Mouse (Mus musculus): ENCODE results near the gene Chn2. TPM values are rescaled to one million over a fixed set of nuclear protein-coding genes. Genes with fewer than 3 reads are reported as not detected.

The Chn2 gene
- polyA plus RNA-seq, 2 experiments from 2014 or later: 5.6 to 6.3 TPM

DNA sequence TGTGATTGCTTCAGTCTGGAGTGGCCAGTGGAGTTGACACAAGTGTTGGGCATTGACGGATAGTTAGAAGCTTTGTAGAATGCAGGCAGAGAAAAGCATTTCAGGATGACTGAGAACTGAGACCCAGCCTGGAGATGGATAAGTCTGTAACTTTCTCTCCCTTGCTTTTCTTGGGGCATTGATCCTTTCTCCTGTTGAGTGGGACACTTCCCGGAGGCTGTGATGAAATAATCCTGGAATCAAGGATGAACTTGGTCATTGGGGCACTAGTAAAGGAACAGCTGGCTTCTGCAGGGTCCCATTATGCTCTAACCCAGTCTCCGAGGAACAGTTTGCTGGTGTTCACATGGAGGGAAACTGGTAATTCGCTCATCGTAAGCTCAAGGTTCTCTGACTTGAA lies 4.2 kb downstream of the Chn2 start:
- no peak for ATAC-seq

- ATAC-seq: no peak
Observed at GRCm38 (mm10) chr6:54045748-54046721, 6.7 kb downstream of the Chn2 start.

GRCm38 (mm10) chr6:54046884-54047747 lies 7.8 kb downstream of the Chn2 start:
- no peak for ATAC-seq

DNA sequence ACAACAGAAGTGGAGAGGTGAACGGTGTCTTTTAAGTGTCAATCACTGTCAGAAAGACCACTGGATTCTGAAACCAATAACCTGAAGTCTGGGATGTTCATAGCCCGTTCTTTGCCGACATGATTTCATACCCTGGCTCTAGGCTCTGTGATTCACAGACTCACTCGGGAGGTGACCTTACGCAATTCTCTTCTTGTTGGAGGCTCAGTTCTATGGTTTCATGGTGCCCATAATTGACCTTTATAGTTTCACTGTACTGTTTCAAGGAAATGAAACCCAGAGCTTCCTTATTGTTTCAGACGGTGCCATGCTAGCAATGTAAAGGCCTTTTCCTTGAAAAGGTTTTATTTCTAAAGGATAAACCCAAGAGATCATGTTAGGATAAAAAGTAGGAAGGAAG lies 9.4 kb downstream of the Chn2 start:
- ATAC-seq: no peak

- no peak for ATAC-seq
Observed at GRCm38 (mm10) chr6:54051173-54051572, 11.8 kb downstream of the Chn2 start.

DNA sequence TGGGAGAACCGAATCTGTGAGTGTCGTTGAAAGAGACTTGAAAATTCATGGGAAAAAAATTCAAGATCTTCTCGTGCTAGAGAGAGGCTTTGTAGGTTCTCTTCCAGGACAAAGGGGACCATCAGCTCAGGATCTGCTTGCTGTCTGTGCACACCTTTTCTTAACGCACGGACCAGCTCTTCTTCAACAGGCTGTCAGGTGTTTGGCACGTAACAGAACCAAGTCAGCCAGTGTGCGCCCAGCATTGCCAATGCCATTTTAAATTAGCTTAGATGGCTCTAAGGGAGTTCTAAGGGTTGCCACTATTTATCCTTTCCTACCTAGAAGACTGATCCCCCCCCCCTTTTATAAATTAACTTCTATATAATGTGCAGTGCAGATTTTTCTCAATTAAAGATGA lies 12.8 kb downstream of the Chn2 start:
- ATAC-seq: no peak

DNA sequence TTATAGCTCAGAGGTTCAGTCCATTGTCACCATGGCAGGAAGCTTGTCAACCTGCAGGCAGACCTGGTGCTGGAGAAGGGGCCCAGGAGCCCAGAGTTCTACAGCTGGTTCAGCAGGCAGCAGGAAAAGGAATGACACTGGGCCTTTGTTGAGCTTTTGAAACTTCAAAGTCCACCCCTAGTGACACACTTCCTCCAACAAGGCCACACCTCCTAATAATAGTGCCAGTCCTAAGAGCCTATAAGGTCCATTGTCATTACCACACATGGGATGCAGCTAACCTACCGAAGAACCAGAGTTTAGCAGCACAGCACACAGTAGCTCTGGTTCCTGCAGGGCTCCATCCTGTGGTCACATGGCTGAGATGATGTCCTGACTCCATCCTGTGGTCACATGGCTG lies 13.3 kb downstream of the Chn2 start:
- ATAC-seq: no peak

DNA sequence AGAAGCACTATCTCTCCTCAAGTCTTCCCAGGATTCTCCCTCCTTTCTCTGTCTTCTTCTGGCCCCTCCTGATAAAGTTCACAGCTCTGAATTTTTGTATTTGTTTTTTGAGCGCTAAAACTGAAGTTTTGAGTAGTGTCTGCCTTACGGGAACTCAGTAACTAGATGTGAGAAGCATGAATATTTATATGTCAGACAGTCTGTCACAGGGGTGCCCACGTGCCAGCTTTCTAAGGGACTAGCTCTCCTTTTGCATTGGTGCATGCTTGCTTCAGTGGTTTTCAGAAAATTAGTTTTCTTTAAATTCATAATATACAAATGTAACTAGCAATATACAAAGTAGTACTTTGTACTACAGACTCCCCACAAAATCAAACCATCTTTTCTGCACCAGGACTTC lies 14.0 kb downstream of the Chn2 start:
- ATAC-seq: no peak

- no peak for ATAC-seq
Observed at GRCm38 (mm10) chr6:54055387-54055786, 16.0 kb downstream of the Chn2 start.

- no peak for ATAC-seq
Observed at GRCm38 (mm10) chr6:54056548-54057532, 17.5 kb downstream of the Chn2 start.

DNA sequence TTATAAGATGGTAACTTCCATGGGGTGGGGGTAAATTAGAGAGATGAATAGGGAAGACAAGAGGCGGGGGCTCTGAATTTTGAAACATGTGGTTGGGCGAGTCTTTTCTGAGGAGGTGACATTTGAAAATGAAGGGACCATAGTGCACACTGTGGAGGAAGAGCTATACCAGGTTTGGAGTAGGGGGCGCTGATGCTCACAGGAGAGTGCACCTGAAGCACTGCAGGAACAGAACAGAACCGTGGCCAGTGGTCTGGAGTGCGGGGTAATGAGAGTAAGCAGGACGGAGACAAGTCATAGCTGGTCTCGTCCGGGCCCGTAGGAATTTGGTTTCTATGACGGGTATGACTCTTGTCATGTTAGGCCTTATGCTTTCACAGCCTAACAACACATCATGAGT lies 18.3 kb downstream of the Chn2 start:
- no peak for ATAC-seq

DNA sequence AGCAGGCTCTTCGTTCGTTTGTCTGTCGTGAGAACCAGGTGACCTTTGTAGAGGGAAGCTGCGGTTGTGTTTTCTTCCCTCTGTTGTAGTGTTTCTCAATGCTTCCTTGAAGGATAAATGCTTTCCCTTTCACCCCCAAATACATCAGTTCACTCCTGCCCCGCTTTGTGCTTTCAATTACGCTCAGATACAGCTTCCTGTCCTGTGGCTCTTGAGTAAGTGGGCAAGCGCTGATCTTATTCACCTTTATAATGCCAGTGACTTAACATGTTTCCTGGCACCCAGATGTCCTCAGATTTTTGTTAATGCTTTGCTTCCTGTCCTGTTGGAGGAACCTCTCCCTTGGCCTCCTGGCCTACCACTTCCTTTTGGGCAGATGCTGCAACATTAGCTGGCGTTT lies 19.5 kb downstream of the Chn2 start:
- no peak for ATAC-seq

DNA sequence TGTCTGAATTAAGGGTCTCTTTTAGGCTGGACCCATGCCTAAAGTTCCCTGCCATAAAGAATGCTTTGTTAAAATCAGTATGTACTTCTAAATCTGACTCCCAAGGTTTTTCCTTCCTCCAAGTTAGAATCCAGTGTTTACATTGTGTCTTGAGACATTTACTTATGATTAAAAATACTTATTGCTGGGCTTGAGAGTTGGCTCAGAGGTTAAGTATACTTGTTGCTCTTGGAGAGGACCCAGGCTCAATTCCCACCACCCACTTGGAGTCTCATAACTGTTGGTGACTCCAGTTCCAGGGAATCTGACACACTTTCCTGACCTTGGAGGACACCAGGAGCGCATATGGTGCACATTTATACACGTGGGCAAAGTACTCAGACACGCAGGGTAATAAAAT lies 20.9 kb downstream of the Chn2 start:
- no peak for ATAC-seq

DNA sequence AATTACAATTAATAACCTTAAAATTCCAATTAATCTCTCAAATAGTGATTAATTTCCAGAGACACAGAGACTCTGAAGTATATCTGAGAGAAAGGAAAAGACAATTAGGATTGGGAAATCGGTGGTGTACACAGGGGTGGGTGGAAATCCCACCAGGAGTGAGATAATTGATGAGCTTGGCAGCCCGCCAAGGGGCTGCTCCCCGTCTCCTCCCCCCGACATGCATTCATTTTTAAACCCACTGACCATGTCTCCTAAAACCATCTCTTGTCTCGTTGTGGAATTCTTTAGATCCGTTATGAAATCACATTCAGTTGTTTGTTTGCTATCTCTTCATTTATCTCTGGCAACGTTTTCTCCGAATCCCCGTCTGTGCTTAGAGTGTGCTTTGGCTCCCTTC lies 22.0 kb downstream of the Chn2 start:
- no peak for ATAC-seq

DNA sequence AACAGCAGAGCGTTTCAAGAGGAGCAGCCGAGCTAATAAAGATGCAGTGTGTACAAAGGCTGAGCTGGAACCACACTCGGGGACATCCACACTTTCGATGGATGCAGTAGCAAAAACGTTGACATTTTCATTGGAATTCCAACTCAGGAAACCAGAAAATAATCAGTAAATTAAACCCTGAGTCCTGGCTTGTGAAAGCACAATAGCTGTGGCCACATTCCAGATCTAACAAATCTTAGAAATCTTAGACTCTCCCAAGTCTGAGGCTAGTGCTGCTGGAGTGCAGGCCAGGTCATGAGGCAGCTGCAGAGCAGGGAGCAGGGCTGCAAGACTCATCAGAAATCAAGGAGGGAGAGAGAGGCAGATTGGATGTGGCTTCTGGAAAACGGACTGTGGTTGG lies 24.5 kb downstream of the Chn2 start:
- no peak for ATAC-seq

GRCm38 (mm10) chr6:54067380-54067779 lies 28.0 kb downstream of the Chn2 start:
- no peak for ATAC-seq

DNA sequence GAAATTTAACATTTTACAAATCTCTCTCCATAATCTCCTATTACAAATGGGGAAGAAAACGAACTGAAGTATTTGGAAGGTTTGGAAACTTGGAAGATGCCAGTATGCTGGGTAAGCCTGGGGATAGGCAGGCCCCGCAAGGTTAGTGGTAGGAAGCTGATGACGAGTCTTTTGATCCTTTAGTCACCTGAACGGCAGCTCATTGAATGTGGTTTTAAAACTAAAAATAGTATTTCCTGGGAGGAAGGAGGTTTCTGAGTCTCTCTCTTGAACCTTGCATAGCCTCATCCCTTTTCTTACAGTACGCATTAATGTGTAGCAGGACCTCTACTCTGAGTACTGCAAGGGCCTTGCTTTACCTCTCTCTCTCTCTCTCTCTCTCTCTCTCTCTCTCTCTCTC lies 29.5 kb downstream of the Chn2 start:
- ATAC-seq: peak; percentile 73

DNA sequence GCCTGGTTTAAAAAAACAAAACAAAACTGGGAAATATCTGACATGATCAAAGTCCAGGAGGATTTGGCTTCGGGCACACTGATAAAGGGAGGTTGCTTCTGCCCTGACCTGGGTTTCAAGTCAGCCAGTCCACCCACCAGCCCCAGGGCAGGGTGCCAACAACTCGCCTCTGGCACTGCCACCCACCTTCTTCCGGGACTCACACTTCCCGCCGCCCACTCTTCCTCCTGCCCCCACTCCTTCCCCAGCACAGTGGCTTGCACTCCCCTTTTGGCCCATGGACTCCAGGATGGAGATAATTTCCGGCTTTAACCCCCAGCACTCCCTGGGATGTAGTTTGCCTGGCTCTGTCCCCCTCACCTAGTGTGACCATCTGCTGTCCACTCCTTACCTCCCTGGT lies 31.4 kb downstream of the Chn2 start:
- no peak for ATAC-seq

DNA sequence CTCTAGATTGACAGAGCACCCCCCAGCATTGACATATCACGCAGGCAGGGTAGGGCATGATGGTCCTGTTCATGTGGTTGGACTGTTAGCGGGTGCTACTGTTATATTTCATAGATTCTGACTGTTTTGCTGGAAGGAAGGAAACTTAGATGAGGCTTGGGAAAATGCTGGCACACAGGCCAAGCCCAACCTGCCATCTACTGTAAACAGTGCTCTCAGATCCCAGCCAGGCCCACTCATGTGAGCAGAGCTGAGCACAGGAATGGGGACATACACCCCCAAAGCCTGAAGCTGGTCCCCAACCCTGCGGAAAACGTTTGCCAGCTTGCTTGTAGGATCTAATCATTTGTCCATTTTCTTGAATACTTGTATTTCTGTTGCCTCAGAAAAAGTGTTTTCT lies 32.1 kb downstream of the Chn2 start:
- ATAC-seq: no peak

- no peak for ATAC-seq
Observed at GRCm38 (mm10) chr6:54074454-54074853, 35.1 kb downstream of the Chn2 start.

GRCm38 (mm10) chr6:54075419-54075818 lies 36.1 kb downstream of the Chn2 start:
- ATAC-seq: no peak

- no peak for ATAC-seq
Observed at GRCm38 (mm10) chr6:54076625-54077024, 37.3 kb downstream of the Chn2 start.

All from activated CD4-positive, CD25-positive, alpha-beta regulatory T cell, adult 4 months (primary cell).